Mouse (Mus musculus): ENCODE results near the gene Gm28635. TPM values are rescaled to one million over a fixed set of nuclear protein-coding genes. Genes with fewer than 3 reads are reported as not detected.

Gene Gm28635
- total and polyA plus RNA-seq, 3 experiments = not detected

DNA sequence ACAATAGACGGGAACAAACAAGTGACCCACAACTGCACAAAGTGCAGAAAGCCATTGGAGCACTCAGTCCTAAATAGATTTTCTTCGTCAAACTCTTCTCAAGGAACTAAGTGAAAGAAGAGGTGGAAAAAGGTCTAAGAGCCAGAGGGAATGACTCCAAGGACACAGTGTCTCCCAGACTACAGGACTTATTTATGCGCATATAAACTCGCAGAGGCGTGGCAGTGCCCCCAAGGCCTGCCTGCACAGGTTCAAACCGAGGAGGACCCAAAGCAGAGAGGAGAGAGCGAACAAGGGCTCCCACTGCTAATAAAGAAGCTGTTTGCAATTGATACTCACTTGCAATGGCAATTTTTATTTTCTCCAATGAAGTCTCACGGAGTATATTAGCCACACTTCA is 92.1 kb downstream of the Gm28635 start:
- Histone ChIP-seq H3K27me3 (replicated peaks) (no peaks in the 10 kb centered on the region), H3K9ac (ENCODE audit: insufficient read depth, low read depth) (no peak overlapping the region), H3K36me3 (replicated peaks in 1 of 2; ENCODE audit: control insufficient read depth in 1 of 2, insufficient read depth in 1 of 2, low read length in 1 of 2) (no peaks in the 10 kb centered on the region), H3K79me2 (replicated peaks; ENCODE audit: control insufficient read depth, extremely low read depth, insufficient read depth, poor library complexity, severe bottlenecking) (no peaks in the 10 kb centered on the region), H3K4me1 (ENCODE audit: control insufficient read depth in 1 of 2, insufficient read depth in 2 of 2) (peaks cover 0 to 2% of the 10 kb centered on the region in 2 experiments; a peak in 1 of 4 replicates), H3K4me2 (ENCODE audit: insufficient read depth, low read depth, poor library complexity, severe bottlenecking) (no peak overlapping the region), H3K4me3 (replicated peaks in 1 of 3; ENCODE audit: low read depth in 2 of 3, low read length in 2 of 3, poor library complexity in 1 of 3) (no peak overlapping the region), H3K9me3 (replicated peaks; ENCODE audit: low read length) (no peaks in the 10 kb centered on the region), H3K27ac (ENCODE audit: insufficient read depth, low read depth) (no peak overlapping the region)
- no peak for TF ChIP-seq IRF4 (IDR thresholded peaks at IDR 0.05; ENCODE audit: low read depth, low read length)
- TF ChIP-seq ZMIZ1 (IDR thresholded peaks at IDR 0.05; ENCODE audit: low read depth, low read length) = no peak
- TF ChIP-seq RCOR1 (conservative IDR thresholded peaks at IDR 0.05; ENCODE audit: low read depth, low read length) = no peak
- TF ChIP-seq MXI1 (IDR thresholded peaks at IDR 0.05; ENCODE audit: low read depth, low read length) = no peak
- no peak for TF ChIP-seq NELFE (IDR thresholded peaks at IDR 0.05; ENCODE audit: low read depth, low read length)
- TF ChIP-seq CHD1 (IDR thresholded peaks at IDR 0.05; ENCODE audit: low read depth, low read length) = no peak
- no peak for TF ChIP-seq POLR2AphosphoS2 (IDR thresholded peaks at IDR 0.05; ENCODE audit: low read depth, low read length)
- no peak for TF ChIP-seq POLR2A (IDR thresholded peaks at IDR 0.05; ENCODE audit: low read depth, low read length)
- TF ChIP-seq MAZ (IDR thresholded peaks at IDR 0.05; ENCODE audit: low read depth, low read length) = no peak
- TF ChIP-seq ELF1 (IDR thresholded peaks at IDR 0.05; ENCODE audit: low read depth, low read length) = no peak
- dilution Hi-C loops (cut with MboI; ENCODE audit: extremely low pct_ligation_motif_present, extremely low pct_unique_long_range_greater_than_20kb, low sequenced_read_pairs) = no loop called here
- DNase-seq (ENCODE audit: extremely low read depth) = no peak
- in situ Hi-C loops (cut with MboI; ENCODE audit: low pct_ligation_motif_present, low pct_unique_long_range_greater_than_20kb, low sequenced_read_pairs) = no loop called here

DNA sequence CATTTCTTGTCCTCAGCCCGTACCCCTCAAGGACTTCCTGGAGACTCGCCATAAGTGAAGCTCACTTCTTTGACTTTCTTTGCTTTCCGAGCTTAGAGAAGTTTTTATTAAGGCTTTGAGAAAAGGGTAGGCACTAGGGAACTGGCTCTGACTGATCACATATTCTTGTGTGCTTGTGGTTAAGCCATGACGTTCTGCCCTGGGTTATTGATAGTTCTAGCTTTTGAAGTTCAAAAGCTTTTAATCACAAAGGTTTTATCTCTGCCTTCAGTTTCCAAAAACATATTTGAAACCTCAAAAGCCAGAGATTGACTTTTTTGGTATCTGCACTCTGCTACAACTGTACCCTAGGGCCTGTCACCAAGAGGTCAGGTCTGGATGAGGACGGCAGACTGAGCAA is 95.6 kb downstream of the Gm28635 start:
- Histone ChIP-seq H3K36me3 (replicated peaks in 1 of 2; ENCODE audit: control insufficient read depth in 1 of 2, insufficient read depth in 1 of 2, low read length in 1 of 2) (no peaks in the 10 kb centered on the region), H3K79me2 (replicated peaks; ENCODE audit: control insufficient read depth, extremely low read depth, insufficient read depth, poor library complexity, severe bottlenecking) (no peaks in the 10 kb centered on the region), H3K4me2 (ENCODE audit: insufficient read depth, low read depth, poor library complexity, severe bottlenecking) (no peak overlapping the region), H3K4me3 (replicated peaks in 1 of 3; ENCODE audit: low read depth in 2 of 3, low read length in 2 of 3, poor library complexity in 1 of 3) (no peak overlapping the region), H3K9ac (ENCODE audit: insufficient read depth, low read depth) (no peak overlapping the region), H3K9me3 (replicated peaks; ENCODE audit: low read length) (no peaks in the 10 kb centered on the region), H3K27ac (ENCODE audit: insufficient read depth, low read depth) (no peak overlapping the region), H3K4me1 (ENCODE audit: control insufficient read depth in 1 of 2, insufficient read depth in 2 of 2) (no peaks in the 10 kb centered on the region), H3K27me3 (replicated peaks) (no peaks in the 10 kb centered on the region)
- dilution Hi-C loops (cut with MboI; ENCODE audit: extremely low pct_ligation_motif_present, extremely low pct_unique_long_range_greater_than_20kb, low sequenced_read_pairs) = no loop called here
- in situ Hi-C loops (cut with MboI; ENCODE audit: low pct_ligation_motif_present, low pct_unique_long_range_greater_than_20kb, low sequenced_read_pairs) = no loop called here
- TF ChIP-seq NELFE (IDR thresholded peaks at IDR 0.05; ENCODE audit: low read depth, low read length) (no peak), SIN3A (IDR thresholded peaks at IDR 0.05; ENCODE audit: low read length) (no peak), RAD21 (IDR thresholded peaks at IDR 0.05; ENCODE audit: low read depth, low read length) (no peak), NRF1 (IDR thresholded peaks at IDR 0.05; ENCODE audit: low read depth, low read length) (no peak), ETS1 (conservative IDR thresholded peaks at IDR 0.05; ENCODE audit: low read depth, low read length) (no peak), CHD1 (IDR thresholded peaks at IDR 0.05; ENCODE audit: low read depth, low read length) (no peak), CHD2 (IDR thresholded peaks at IDR 0.05; ENCODE audit: low read length) (no peak), MAFK (IDR thresholded peaks at IDR 0.05; ENCODE audit: insufficient replicate concordance, low read length) (no peak), IRF4 (IDR thresholded peaks at IDR 0.05; ENCODE audit: low read depth, low read length) (no peak), ELF1 (IDR thresholded peaks at IDR 0.05; ENCODE audit: low read depth, low read length) (no peak)
- no peak for DNase-seq (ENCODE audit: extremely low read depth)

Measured in CH12.LX (cell line).